Mouse (Mus musculus): ENCODE measurements around the gene Polr2e. TPM values are rescaled to one million over a fixed set of nuclear protein-coding genes. Genes with fewer than 3 reads are reported as not detected.

Gene Polr2e
- polyA plus RNA-seq (2017; shearing (Covaris generic)): 210 TPM

DNA sequence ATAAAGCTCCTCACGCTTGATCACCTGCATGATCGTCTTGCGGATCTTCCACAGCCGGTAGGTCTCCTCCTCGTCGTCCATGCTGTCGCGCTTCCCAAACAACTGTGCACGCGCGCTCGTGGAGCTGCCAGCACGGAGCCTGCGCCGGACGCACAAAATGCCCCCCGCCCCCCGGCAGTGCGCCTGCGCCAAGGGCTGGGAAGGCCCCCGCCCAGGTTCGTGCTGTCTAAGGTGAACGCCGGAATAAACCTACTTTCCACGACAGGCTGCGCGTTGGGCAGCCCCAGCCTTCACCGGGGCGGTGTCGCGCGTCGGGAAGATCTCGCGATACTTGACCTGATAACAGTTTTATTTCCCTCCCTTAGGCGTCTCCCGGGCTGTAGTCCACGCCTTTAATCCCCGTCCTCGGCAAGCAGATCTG is at the start of gene Polr2e:
Polr2e (minus strand) TSS at position 237 of the 421 bp plus-strand sequence.

GRCm38 (mm10) chr10:80047041-80047565 is 7.5 kb upstream of the Polr2e start, which contains the start of gene Gpx4:
TSS of gene Gpx4 (plus strand) at chr10:80047166.

DNA sequence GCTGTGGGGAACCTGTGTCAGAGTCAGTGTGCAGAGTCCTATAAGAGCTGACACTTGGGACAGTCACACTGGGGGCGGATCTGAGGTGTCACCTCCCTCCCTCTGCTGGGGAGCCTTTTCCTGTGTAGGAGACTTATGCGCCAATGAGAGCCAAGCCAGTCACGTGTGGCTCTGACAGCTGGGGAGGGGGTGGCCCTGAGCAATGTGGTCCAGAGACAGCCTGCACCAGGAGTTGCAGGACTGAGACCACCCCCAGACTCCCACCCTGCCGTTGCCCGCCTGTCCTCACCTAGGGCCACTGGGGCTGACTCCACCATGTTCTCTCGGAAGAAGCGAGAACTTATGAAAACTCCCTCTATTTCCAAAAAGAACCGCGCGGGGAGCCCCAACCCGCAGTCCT is 23.1 kb downstream of the Polr2e start, which contains the start of gene Arhgap45:
Arhgap45 (plus strand) TSS at position 143 of the 400 bp plus-strand sequence.

DNA sequence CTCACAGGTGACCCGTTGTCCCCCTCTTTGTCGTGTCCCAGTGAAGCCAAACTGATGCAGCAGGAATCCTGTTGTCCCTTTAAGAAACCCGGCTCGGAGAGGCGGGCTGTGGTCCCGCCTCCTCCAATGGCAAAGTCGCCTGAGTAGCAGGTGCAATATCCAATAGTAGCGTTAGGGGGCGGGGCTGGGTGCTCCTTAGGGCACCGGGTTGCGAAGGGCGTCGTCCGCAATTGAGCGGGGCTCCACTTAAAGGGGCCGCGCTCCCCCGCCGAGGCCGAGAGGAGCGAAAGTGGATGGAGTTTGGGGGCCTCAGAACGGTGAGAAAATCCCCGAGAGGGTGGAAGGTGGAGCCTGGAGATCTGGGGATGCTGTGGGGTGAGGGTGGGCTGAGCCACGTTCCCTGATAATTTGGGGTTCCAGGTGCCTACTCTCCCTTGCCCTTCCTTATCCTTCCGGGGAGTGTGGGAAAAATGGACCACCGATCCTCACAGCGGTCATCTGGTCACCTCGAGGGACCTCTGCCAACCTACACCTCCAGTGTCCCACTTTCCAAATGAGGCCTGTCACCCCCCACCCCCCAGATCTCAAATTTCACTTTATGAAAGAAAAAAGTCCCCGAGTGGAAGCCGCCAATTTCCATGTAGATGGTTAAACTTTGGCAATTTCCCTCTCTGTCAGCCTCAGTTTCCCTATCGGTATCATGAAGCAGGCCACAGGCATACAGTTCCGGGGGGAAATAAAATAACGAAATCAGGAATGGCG is 43.1 kb downstream of the Polr2e start, which contains the start of gene Abca7:
Abca7 (plus strand) TSS at position 223 of the 762 bp plus-strand sequence.

DNA sequence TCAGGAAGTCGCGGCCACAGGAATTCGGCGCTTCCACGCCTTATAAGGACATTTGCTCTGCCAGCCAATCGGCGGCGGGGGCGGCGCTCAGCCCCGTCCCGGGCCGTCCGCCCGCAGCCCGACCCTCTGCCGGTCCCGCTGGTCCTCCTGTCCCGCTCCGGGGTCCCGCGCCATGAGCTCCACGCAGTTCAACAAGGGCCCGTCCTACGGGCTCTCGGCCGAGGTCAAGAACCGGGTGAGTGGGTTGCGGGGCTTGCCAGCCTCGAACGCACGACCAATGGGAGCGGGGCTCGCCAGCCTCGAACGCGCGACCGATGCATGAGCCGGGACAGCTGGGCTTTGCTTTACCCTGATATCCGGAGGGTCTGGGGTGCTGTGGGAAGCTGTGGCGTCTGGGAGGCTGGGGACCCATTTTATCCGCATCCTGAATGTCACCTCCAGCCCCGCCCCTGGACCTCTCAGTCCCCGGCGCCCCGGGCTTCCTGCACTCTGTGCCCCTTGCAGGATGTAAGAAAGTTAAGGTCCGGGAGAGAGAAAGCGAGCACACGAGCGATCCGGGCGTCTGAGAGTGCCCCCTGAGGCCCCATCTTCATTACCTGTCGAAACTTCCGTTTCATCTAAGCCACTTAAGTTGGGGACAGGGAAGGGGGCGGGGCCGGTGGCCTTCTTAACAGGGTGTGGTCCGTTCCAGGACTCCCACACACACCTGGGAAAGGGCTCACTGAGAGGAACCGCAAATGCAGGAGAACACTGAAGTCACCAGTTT is 50.9 kb downstream of the Polr2e start, which contains the start of gene Cnn2:
Cnn2 (plus strand) TSS at position 79 of the 766 bp plus-strand sequence.

Other genes starting within 250 kb of the Polr2e start
- gene Prss57, start 248.8 kb downstream of the Polr2e start, polyA plus RNA-seq (2017; shearing (Covaris generic)): not detected
- gene Palm, start 246.2 kb downstream of the Polr2e start, polyA plus RNA-seq (2017; shearing (Covaris generic)): 0.30 TPM
- not detected for gene Misp, start 218.8 kb downstream of the Polr2e start, polyA plus RNA-seq (2017; shearing (Covaris generic))
- 375 TPM for gene Ptbp1, start 185.4 kb downstream of the Polr2e start, polyA plus RNA-seq (2017; shearing (Covaris generic))
- gene Prtn3, start 165.3 kb downstream of the Polr2e start, polyA plus RNA-seq (2017; shearing (Covaris generic)): not detected
- gene Plppr3, start 165.2 kb downstream of the Polr2e start, polyA plus RNA-seq (2017; shearing (Covaris generic)): 4.9 TPM
- gene Elane, start 153.5 kb downstream of the Polr2e start, polyA plus RNA-seq (2017; shearing (Covaris generic)): not detected
- gene Cfd, start 148.9 kb downstream of the Polr2e start, polyA plus RNA-seq (2017; shearing (Covaris generic)): not detected
- 31.2 TPM for gene Med16, start 130.9 kb downstream of the Polr2e start, polyA plus RNA-seq (2017; shearing (Covaris generic))
- gene Gm26602, start 128.9 kb downstream of the Polr2e start, polyA plus RNA-seq (2017; shearing (Covaris generic)): 11.2 TPM
- 0.39 TPM for gene Kiss1r, start 122.8 kb downstream of the Polr2e start, polyA plus RNA-seq (2017; shearing (Covaris generic))
- gene R3hdm4, start 118.6 kb downstream of the Polr2e start, polyA plus RNA-seq (2017; shearing (Covaris generic)): 217 TPM
- 9.9 TPM for gene Arid3a, start 112.8 kb downstream of the Polr2e start, polyA plus RNA-seq (2017; shearing (Covaris generic))
- 83.7 TPM for gene Wdr18, start 79.6 kb downstream of the Polr2e start, polyA plus RNA-seq (2017; shearing (Covaris generic))
- not detected for gene Grin3b, start 69.1 kb downstream of the Polr2e start, polyA plus RNA-seq (2017; shearing (Covaris generic))
- 5.5 TPM for gene Tmem259, start 55.5 kb downstream of the Polr2e start, polyA plus RNA-seq (2017; shearing (Covaris generic))
- 1,187 TPM for gene Cnn2, start 51.2 kb downstream of the Polr2e start, polyA plus RNA-seq (2017; shearing (Covaris generic))
- gene Abca7, start 43.3 kb downstream of the Polr2e start, polyA plus RNA-seq (2017; shearing (Covaris generic)): 71.9 TPM
- 974 TPM for gene Arhgap45, start 23.1 kb downstream of the Polr2e start, polyA plus RNA-seq (2017; shearing (Covaris generic))
- 569 TPM for gene Gpx4, start 7.4 kb upstream of the Polr2e start, polyA plus RNA-seq (2017; shearing (Covaris generic))
- 84.3 TPM for gene Sbno2, start 65.8 kb upstream of the Polr2e start, polyA plus RNA-seq (2017; shearing (Covaris generic))
- gene Stk11, start 76.0 kb upstream of the Polr2e start, polyA plus RNA-seq (2017; shearing (Covaris generic)): 11.9 TPM
- gene Atp5d, start 98.8 kb upstream of the Polr2e start, polyA plus RNA-seq (2017; shearing (Covaris generic)): 434 TPM
- 2.9 TPM for gene Cbarp, start 101.0 kb upstream of the Polr2e start, polyA plus RNA-seq (2017; shearing (Covaris generic))
- 1.7 TPM for gene Midn, start 108.5 kb upstream of the Polr2e start, polyA plus RNA-seq (2017; shearing (Covaris generic))
- gene Cirbp, start 126.2 kb upstream of the Polr2e start, polyA plus RNA-seq (2017; shearing (Covaris generic)): 199 TPM
- 21.6 TPM for gene 1600002K03Rik, start 133.1 kb upstream of the Polr2e start, polyA plus RNA-seq (2017; shearing (Covaris generic))
- 0.22 TPM for gene Efna2, start 139.7 kb upstream of the Polr2e start, polyA plus RNA-seq (2017; shearing (Covaris generic))
- 145 TPM for gene Mum1, start 186.6 kb upstream of the Polr2e start, polyA plus RNA-seq (2017; shearing (Covaris generic))
- gene Ndufs7, start 209.3 kb upstream of the Polr2e start, polyA plus RNA-seq (2017; shearing (Covaris generic)): 305 TPM
- gene Gamt, start 221.2 kb upstream of the Polr2e start, polyA plus RNA-seq (2017; shearing (Covaris generic)): 1.6 TPM
- 53.8 TPM for gene Dazap1, start 221.7 kb upstream of the Polr2e start, polyA plus RNA-seq (2017; shearing (Covaris generic))

Data from inflammation-experienced regulatory T-cells, adult 16 weeks (primary cell).